Mouse (Mus musculus) gastrocnemius, postnatal 14 days (tissue): ENCODE measurements around the gene Actn1. TPM values are rescaled to one million over a fixed set of nuclear protein-coding genes. Genes with fewer than 3 reads are reported as not detected.

Source experiments
- DNase-seq: peaks from one replicate; pipeline ENCODE4 v3.0.0; 2021; ENCODE audit warnings: mixed read lengths
- intact Hi-C: fragments of 180-260 bp; cut with DNase I; formaldehyde crosslinking; loops from one replicate; pipeline ENCODE4 v1.15.1; 2025; ENCODE audit warnings: low total_unique reads
- total RNA-seq, 2 experiments: library from RNA; stranded (reverse); gene quantifications; 2 replicates each; pipeline ENCODE4 v1.2.3; 2021

The Actn1 gene
- total RNA-seq, 2 experiments from 2014 or later = 18.3 to 22.5 TPM

DNA sequence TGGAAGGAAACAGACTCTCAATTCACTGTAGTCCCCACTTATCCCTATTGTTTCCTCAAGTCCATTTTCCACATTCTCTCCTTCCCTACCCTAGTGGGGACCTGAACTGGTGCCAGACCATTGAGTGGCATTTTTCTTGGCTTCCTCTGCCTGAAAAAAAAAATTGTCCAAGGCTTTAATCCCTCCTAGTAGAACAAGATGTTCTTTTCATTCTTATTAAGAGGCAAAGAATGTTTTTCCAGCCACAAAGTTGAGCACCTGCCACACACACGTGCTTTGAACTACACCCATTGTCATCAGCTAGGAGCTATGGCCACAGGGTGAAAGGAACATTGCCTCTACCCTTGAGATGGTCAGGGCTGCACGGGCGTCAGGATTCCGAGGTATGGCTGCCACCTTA, 56.9 kb downstream of the Actn1 start:
- DNase-seq = no peak
- intact Hi-C loops = loop anchor here (5.0 kb wide), 1 partner anchor 59 kb away; the partner anchor contains the start of gene Actn1

DNA sequence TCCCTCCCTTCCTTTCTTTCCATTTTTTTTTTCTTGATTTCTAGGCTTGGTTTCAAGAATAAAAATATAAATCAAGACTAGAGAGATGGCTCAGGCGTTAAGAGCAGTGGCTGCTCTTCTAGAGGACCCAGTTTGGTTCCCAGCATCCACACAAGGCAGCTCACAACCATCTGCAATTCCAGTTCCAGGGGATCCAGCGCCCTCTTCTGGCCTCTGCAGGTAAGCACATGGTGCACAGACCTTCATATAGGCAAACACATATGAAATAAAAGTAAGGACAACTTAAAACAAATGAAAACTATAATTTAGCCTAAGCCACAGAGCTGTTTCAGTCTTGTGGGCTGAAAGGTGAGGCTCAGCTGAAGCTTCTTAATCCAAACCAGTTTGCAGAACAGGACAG, 60.4 kb downstream of the Actn1 start:
- intact Hi-C loops = loop anchor here (5.0 kb wide), 3 partner anchors 37 to 178 kb away; partner anchors contain the start of gene Actn1
- no peak for DNase-seq

DNA sequence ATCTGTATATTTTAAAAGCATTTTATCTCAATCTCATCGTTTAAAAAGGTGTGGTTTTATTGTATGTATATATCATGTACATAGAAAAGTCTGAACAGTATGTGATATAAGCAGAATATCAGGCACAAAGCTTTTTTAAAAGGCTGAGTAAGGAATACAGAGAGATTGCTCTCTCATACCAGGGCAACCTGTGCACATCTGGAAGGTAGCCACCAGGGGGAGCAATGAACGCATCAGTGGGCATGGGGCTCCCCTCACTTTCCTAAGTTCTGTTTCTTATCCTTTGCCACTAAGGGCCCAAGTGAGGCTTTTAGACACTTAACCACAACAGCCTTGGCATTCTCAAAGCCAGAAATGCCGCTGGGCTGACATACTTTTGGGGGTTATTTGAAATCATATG, 61.7 kb downstream of the Actn1 start:
- peak; percentile 74 for DNase-seq
- intact Hi-C loops = loop anchor here (5.0 kb wide), 2 partner anchors 36 to 179 kb away; no protein-coding TSS in a partner anchor

DNA sequence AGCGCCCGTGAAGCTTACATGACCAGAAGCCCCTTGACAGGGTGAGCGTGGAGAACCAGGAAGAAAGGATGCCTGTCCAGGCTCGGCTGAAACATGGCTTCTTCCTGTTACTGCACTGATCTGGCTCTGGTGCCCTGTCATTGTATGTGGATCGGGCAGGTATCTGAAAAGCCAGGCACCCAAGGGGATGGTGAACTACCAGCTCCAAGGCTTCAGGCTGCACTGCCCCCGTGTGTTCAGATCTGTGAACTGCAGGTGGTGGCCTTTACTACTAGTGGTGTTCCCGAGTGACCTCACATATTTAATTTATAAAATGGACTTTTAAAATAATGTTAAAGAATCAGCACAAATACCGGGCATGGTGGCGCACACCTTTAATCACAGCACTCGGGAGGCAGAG, 62.8 kb downstream of the Actn1 start:
- intact Hi-C loops = loop anchor here (5.0 kb wide), 2 partner anchors 35 to 180 kb away; no protein-coding TSS in a partner anchor
- DNase-seq = peak; percentile 41

DNA sequence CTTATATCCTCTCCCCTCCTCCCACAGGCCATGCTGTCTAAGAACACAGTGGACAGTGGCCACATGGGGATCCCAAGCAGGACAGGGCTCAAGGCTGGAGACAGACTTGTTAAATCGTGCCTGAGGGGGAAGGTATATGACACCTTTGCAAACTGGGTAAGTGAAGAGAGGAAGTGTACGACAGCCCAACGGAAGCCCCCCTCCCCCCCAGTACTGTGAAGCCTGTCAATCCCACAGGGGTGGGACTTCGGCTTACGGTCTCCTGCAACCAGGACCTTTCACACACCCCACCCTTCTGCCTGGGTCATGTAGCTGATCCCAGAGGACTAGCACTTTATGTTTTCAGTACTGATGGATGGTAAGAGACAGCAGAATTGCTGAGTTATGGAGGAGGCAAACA, 68.4 kb downstream of the Actn1 start:
- intact Hi-C loops = no loop called here

DNA sequence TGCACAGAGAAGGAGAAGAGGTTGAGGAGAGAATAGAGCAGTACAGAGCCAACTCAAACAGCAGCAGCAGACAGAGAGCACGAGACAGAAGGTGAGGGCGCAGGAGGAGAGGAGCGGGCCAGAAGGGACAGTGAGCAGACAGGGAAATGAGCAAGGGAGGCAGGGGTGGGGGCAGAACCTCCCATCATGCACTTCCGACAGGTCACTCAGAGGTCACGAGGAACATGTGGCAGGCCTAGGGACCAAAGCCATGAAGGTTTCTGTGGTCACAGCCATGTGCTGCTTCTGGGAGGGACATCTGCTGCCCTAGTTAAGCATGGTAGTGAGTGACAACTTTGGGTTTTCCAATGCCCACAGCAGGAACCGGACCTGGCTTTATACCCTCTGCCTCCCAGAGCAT, 68.8 kb downstream of the Actn1 start:
- intact Hi-C loops = no loop called here
- DNase-seq = no peak

More for the DNA sequence above, 68.4 kb downstream of the Actn1 start:
- no peak for DNase-seq

DNA sequence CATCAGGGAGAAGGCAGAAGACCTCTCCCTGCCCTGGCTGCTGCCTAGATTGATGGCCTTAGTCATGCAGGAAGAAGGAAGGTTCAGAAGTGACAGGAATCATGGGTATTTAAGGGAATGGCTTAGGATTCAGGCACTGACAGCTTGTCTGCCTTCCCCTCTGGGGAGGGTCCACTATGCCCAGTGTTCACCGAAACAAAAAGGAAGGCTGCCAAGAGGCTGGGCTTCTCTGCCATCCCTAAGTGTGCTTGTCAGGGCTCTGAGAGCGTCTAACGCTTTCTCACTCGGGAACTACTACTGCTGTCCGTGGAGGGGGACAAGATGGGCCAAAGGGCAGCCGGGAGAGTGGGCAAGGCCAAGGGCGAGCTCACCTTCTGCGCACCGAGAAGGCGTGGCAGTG, 69.3 kb downstream of the Actn1 start:
- intact Hi-C loops = no loop called here
- DNase-seq = no peak

DNA sequence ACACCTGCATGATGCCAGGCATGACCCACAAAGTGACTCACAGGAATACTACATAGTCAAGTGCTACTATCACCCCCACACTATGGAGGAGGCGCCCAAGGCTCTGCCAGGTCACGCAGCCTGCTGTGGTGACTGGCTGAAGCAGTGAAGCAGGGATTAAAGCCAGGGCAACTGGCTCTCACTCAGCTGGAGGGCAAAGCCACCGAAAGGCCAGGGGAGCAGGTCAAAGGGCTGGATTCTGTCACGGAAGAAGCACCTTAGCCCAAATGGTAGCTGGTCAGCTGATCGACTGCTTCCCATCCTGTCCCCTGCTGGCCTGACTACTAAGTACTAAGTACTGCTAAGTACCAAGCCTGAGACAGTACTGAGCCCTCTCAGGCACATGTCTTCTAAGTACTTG, 76.1 kb downstream of the Actn1 start:
- intact Hi-C loops = no loop called here

DNA sequence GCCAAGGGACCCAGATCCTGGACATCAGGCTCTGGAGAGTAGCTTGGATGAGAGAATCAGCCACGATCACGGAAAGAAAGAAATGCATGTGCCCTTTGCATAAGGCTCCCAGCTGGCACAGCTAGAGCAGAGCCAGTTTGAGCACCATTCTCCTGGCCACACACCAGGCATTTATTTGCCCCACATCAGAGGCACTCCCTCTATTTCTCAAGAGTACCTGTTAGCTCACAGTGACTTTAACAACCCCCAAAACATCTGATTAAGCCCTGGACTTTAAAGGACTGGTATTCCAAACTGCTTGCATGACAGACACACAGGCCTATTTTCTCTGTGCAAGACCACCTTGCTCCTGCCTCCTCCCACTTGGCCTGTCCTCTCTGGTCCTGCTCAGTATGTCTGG, 78.3 kb downstream of the Actn1 start:
- DNase-seq = no peak
- intact Hi-C loops = no loop called here

More for the DNA sequence above, 76.1 kb downstream of the Actn1 start:
- no peak for DNase-seq

DNA sequence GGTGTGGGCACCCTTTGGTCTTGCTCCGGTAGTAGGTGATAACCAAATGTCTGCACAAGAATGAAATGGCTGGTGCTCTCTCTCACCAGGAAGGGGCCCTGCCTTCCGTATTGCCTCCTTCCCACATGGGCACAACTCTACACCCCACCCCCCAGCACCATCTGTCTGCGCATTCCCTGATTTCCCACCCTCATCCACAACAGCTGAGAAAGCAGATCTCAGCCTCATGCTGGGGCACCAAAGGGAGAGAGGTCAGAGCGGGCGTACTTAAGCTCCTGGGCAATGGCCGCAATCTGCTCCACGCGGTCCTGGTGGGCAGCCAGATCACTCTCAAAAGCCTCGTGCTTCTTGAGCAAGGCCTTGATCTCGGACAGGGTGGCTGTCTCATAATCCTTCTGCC, 82.1 kb downstream of the Actn1 start:
- DNase-seq = no peak
- intact Hi-C loops = no loop called here

DNA sequence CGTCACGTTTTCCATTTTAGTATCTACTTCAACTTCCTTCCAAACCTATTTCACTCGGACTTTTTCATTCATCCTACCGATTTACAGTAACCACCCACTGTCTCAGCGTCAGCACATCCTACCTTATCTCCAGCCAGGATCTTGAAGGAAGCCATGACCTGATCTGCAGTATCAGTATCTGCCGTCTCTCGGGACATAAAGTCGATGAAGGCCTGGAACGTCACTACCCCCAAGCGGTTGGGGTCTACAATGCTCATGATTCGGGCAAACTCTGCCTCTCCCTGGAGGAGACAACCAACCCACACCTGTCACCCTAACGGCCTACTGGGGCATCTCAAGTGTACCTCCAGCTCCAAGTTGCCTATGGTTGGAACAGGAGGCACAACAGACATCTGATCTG, 91.4 kb downstream of the Actn1 start:
- no peak for DNase-seq
- intact Hi-C loops = no loop called here

DNA sequence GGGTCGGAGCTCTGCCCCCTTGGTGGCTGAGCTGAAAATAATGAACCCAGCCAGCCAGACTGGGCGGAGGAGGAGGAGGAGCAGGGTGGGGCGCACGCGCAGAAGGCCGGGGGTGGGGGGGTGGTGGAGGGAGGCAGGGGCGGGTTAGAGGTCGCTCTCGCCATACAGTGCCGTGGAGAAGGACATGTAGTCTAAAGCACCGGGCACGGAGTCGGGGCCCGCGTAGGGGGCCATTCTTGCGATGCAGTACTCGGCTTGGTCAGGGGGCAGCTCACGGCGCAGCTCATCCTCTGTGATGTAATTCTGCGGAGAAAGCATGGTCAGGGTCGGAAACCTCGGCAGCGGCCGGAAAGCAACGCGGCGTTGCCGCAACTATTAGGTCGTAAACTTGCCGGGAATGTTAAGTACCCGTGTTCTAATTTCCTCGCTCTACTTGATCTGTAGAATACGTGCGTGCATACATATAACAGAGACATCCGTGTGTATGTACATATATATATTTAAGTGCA, 91.9 kb downstream of the Actn1 start:
- peak; percentile 86 for DNase-seq
- intact Hi-C loops = no loop called here

DNA sequence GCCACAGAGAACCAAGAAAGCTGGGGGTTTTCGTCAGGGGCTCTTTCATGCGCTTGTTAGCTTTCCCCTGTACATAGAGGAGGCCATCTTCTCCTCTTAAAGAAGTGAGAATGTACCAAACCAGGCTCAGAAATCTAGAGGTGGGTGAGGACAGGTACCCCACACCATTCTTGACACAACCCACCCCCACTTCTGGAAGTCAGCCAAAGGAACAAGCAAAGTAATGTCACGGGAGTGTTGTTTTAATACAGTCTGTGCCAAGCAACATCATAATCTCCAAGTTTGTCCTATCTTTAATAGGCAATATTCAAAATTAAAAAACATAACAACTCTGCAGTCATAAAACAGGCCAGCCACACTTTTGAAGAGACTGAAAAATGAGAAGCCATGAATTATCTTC, 92.8 kb downstream of the Actn1 start:
- no peak for DNase-seq
- intact Hi-C loops = no loop called here

DNA sequence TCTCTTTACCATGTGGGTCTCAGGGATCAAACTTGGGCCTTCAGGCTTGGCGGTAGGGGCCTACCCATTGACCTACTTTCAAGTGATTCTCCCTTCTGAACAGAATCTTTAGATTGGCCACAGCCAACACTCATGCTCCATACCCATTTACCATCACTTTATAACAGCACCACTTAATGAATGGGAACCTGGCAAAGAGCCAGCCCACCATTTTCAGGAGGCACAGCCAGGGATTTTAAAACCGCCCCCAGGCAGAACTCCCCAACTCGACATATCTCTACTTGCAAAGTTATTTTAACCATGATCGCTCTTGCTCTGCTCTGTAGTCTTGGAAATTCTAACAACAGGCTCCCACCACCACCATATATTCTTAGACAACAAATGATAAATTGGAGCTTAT, 93.5 kb downstream of the Actn1 start:
- intact Hi-C loops = no loop called here
- no peak for DNase-seq

DNA sequence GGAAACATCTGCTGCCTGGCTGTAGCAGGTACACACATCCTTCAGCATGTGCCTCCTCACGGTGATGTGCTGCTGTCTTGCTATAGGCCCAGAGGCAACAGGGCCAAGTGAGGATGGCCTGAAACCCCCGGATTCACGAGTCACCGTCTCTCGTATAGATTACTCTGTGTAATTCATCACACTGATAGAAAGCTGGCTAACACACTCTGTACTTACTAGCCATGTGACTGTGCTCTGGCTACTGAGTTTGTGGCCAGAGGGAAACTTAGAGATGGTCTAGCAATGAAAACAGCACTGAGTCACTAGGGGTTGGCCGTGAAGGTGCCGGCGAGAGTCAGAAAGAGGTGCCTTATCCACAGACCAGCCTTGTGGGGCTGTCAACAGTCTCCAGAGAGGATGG, 95.6 kb downstream of the Actn1 start:
- no peak for DNase-seq
- intact Hi-C loops = loop anchor here (5.0 kb wide), 2 partner anchors 33 to 223 kb away; no protein-coding TSS in a partner anchor

DNA sequence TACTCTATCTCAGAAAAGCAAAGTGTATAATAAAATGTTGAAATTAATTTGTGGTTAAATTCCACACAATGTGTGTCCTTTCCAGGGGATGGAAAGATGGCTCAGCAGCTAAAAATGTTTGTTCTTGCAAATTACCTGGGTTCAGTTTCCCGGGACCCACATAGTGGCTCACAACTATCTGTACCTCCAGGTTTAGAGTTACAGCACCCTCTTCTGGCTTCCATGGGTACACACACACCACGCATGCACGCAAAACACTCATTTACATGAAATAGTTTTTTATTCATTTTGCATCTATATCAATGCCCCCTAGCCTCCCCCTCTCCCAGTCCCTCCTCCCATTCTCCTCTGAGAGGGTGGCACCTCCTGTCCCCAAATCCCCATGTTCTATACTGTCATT, 97.7 kb downstream of the Actn1 start:
- no peak for DNase-seq
- intact Hi-C loops = loop anchor here (5.0 kb wide), 2 partner anchors 35 to 225 kb away; no protein-coding TSS in a partner anchor

DNA sequence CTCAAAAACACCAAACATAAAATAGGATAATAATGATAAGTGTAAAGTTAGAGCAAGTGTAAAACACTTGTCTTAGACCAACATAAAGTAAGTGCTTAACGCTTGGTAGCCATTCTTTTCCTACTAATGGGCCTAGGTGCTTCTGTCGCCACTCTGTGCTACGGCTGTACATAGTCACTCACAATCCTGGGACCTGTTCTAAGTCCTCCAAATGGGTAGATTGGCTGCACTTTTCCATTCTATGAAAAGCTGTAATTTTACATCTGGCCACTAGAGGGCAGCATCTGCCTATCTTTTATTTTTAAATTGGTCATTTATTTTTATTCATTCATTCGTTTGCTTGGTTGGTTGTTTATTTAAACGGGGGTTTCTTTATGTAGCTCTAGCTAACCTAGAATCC, 102.5 kb downstream of the Actn1 start:
- DNase-seq = no peak
- intact Hi-C loops = loop anchor here (5.0 kb wide), 1 partner anchor 220 kb away; no protein-coding TSS in a partner anchor

DNA sequence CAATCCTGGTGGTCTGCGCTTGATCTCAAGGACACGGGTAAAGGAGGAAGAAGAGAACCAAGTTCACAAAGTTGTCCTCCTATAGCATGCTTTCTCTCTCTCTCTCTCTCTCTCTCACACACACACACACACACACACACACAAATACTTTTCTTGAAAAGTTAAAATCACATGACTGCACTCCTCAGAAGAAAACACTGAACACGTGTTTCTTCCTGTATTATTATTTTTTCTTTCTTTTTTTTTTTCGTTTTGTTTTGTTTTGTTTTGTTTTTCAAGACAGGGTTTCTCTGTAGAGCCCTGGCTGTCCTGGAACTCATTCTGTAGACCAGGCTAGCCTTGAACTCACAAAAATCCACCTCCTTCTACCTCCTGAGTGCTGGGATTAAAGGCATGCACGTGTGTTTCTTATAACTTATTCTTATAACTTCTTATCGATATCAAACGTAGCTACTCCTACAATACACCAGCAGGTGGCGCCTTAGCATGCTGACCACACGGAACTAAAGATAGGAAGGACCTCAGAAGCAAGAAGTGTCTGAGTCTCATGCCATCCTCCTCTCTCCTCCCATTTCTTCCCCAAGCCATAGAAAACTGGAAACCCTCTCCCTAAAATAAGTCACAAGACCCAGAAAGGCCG, 106.4 kb downstream of the Actn1 start:
- intact Hi-C loops = no loop called here
- DNase-seq = peak; percentile 51

DNA sequence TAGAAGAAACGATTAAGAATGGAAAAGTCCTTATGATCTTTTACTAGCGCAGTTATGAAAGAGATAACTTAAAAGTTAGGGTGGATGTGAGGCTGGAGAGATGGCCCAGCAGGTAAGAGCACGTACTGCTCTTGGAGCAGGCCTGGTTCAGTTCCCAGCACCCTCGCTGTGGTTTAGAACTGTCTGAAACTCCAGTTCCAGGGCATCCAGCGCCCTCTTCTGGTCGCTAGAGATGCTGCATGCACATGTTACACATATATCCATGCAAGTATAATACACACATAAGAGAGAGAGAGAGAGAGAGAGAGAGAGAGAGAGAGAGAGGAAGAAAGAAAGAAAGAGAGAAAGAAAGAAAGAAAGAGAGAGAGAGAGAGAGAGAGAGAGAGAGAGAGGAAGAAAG, 107.1 kb downstream of the Actn1 start:
- intact Hi-C loops = no loop called here
- DNase-seq = no peak

DNA sequence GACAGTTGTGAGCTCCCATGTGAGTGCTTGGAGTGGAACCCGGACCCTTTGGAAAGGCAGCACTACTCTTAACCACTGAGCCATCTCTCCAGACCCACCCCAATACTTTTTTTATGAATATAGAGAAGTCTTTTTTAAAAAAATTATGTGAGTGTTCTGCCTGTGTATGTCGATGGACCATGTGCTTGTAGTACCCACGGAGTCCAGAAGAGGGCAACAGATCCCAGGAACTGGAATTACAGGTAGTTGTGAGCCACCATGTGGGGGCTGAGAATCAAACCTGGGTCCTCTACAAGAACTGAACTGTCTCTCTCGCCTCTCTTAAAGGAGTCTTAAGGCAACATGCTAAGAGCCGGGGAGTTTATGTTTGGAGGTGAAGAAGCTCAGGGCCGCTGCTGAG, 108.3 kb downstream of the Actn1 start:
- intact Hi-C loops = no loop called here
- no peak for DNase-seq

DNA sequence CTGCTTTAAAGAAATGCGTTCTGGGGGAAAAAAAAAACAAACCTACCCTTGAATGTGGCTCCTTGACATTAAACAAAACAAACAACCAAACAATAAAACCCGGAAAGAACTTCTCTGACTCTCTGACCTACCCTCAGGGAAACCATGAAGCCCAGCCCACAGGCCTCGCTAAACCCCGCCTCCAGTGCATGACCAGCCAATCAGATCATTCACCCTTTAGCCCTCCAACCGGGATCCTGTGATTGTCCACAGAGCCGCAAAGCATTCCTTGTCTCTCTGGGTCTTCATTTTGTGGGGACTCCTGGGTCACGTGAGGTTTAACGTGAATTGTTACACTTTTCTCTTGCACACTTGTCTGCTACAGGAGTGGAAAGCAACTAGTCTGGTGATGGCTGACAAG, 109.5 kb downstream of the Actn1 start:
- peak; percentile 57 for DNase-seq
- intact Hi-C loops = no loop called here
